Mouse (Mus musculus): ENCODE measurements around the gene Dnm3. TPM values are rescaled to one million over a fixed set of nuclear protein-coding genes. Genes with fewer than 3 reads are reported as not detected.

The Dnm3 gene
- total RNA-seq, 1 experiment: 0.49 TPM

- Histone ChIP-seq H3K36me3 (ENCODE audit: control insufficient read depth, insufficient read depth, low read length, poor library complexity, severe bottlenecking) (no peaks in the 10 kb centered on the region), H3K9ac (ENCODE audit: insufficient read depth, low read depth, low read length, poor library complexity, severe bottlenecking) (no peak overlapping the region), H3K9me3 (ENCODE audit: control insufficient read depth, insufficient read depth, low read depth, low read length) (no peaks in the 10 kb centered on the region), H3K27ac (ENCODE audit: insufficient read depth, low read depth, low read length, poor library complexity, severe bottlenecking) (no peak overlapping the region), H3K4me3 (ENCODE audit: insufficient read depth in 1 of 2, low read depth in 1 of 2, low read length in 2 of 2, poor library complexity in 1 of 2, severe bottlenecking in 1 of 2) (no peak overlapping the region), H3K4me1 (ENCODE audit: control insufficient read depth in 2 of 2, insufficient read depth in 2 of 2, low read length in 2 of 2, poor library complexity in 1 of 2) (no peaks in the 10 kb centered on the region)
- in situ Hi-C loops (cut with MboI; ENCODE audit: low sequenced_read_pairs in 2 of 2, unreplicated experiment in 2 of 2): no loop called here
- TF ChIP-seq MAFK (IDR thresholded peaks at IDR 0.05; ENCODE audit: insufficient read depth, low read depth, low read length): no peak
- TF ChIP-seq CHD2 (IDR thresholded peaks at IDR 0.05; ENCODE audit: low read depth, low read length): no peak
- no peak for DNase-seq (ENCODE audit: low read depth, low spot score)
Measured at GRCm38 (mm10) chr1:162444805-162445204, 33.0 kb downstream of the Dnm3 start.

GRCm38 (mm10) chr1:162439576-162439975 is 38.3 kb downstream of the Dnm3 start:
- H3K9me3 ChIP-seq (ENCODE audit: control insufficient read depth, insufficient read depth, low read depth, low read length): no peaks in the 10 kb centered on the region
- no peak overlapping the region for H3K27ac ChIP-seq (ENCODE audit: insufficient read depth, low read depth, low read length, poor library complexity, severe bottlenecking)
- H3K9ac ChIP-seq (ENCODE audit: insufficient read depth, low read depth, low read length, poor library complexity, severe bottlenecking): no peak overlapping the region
- TF ChIP-seq ZNF384 (IDR thresholded peaks at IDR 0.05; ENCODE audit: low read depth, low read length) (no peak), ZC3H11A (IDR thresholded peaks at IDR 0.05; ENCODE audit: borderline replicate concordance, low read depth, low read length) (no peak), HCFC1 (IDR thresholded peaks at IDR 0.05; ENCODE audit: borderline replicate concordance, insufficient read depth, low read length) (no peak), MAFK (IDR thresholded peaks at IDR 0.05; ENCODE audit: insufficient read depth, low read depth, low read length) (no peak), CHD2 (IDR thresholded peaks at IDR 0.05; ENCODE audit: low read depth, low read length) (no peak)
- H3K36me3 ChIP-seq (ENCODE audit: control insufficient read depth, insufficient read depth, low read length, poor library complexity, severe bottlenecking): no peaks in the 10 kb centered on the region
- no peaks in the 10 kb centered on the region for H3K4me1 ChIP-seq (ENCODE audit: control insufficient read depth in 2 of 2, insufficient read depth in 2 of 2, low read length in 2 of 2, poor library complexity in 1 of 2)
- no peak for DNase-seq (ENCODE audit: low read depth, low spot score)
- no peak overlapping the region for H3K4me3 ChIP-seq (ENCODE audit: insufficient read depth in 1 of 2, low read depth in 1 of 2, low read length in 2 of 2, poor library complexity in 1 of 2, severe bottlenecking in 1 of 2)
- in situ Hi-C loops (cut with MboI; ENCODE audit: low sequenced_read_pairs in 2 of 2, unreplicated experiment in 2 of 2): no loop called here

- no peaks in the 10 kb centered on the region for H3K9me3 ChIP-seq (ENCODE audit: control insufficient read depth, insufficient read depth, low read depth, low read length)
- H3K27ac ChIP-seq (ENCODE audit: insufficient read depth, low read depth, low read length, poor library complexity, severe bottlenecking): no peak overlapping the region
- TF ChIP-seq MAFK (IDR thresholded peaks at IDR 0.05; ENCODE audit: insufficient read depth, low read depth, low read length): no peak
- TF ChIP-seq ZNF384 (IDR thresholded peaks at IDR 0.05; ENCODE audit: low read depth, low read length): no peak
- no peak for TF ChIP-seq CHD2 (IDR thresholded peaks at IDR 0.05; ENCODE audit: low read depth, low read length)
- H3K4me1 ChIP-seq (ENCODE audit: control insufficient read depth in 2 of 2, insufficient read depth in 2 of 2, low read length in 2 of 2, poor library complexity in 1 of 2): no peaks in the 10 kb centered on the region
- no peak for DNase-seq (ENCODE audit: low read depth, low spot score)
- H3K36me3 ChIP-seq (ENCODE audit: control insufficient read depth, insufficient read depth, low read length, poor library complexity, severe bottlenecking): no peaks in the 10 kb centered on the region
- H3K4me3 ChIP-seq (ENCODE audit: insufficient read depth in 1 of 2, low read depth in 1 of 2, low read length in 2 of 2, poor library complexity in 1 of 2, severe bottlenecking in 1 of 2): no peak overlapping the region
- in situ Hi-C loops (cut with MboI; ENCODE audit: low sequenced_read_pairs in 2 of 2, unreplicated experiment in 2 of 2): no loop called here
- no peak overlapping the region for H3K9ac ChIP-seq (ENCODE audit: insufficient read depth, low read depth, low read length, poor library complexity, severe bottlenecking)
Measured at GRCm38 (mm10) chr1:162436672-162437071, 41.2 kb downstream of the Dnm3 start.

- no peak for TF ChIP-seq MAFK (IDR thresholded peaks at IDR 0.05; ENCODE audit: insufficient read depth, low read depth, low read length)
- TF ChIP-seq HCFC1 (IDR thresholded peaks at IDR 0.05; ENCODE audit: borderline replicate concordance, insufficient read depth, low read length): no peak
- TF ChIP-seq ZC3H11A (IDR thresholded peaks at IDR 0.05; ENCODE audit: borderline replicate concordance, low read depth, low read length): no peak
- TF ChIP-seq ZNF384 (IDR thresholded peaks at IDR 0.05; ENCODE audit: low read depth, low read length): no peak
- TF ChIP-seq CHD2 (IDR thresholded peaks at IDR 0.05; ENCODE audit: low read depth, low read length): no peak
- in situ Hi-C loops (cut with MboI; ENCODE audit: low sequenced_read_pairs in 2 of 2, unreplicated experiment in 2 of 2): no loop called here
- DNase-seq (ENCODE audit: low read depth, low spot score): no peak
- H3K4me1 ChIP-seq (ENCODE audit: control insufficient read depth in 2 of 2, insufficient read depth in 2 of 2, low read length in 2 of 2, poor library complexity in 1 of 2): no peaks in the 10 kb centered on the region
- no peak overlapping the region for H3K9ac ChIP-seq (ENCODE audit: insufficient read depth, low read depth, low read length, poor library complexity, severe bottlenecking)
- H3K9me3 ChIP-seq (ENCODE audit: control insufficient read depth, insufficient read depth, low read depth, low read length): no peaks in the 10 kb centered on the region
- H3K4me3 ChIP-seq (ENCODE audit: insufficient read depth in 1 of 2, low read depth in 1 of 2, low read length in 2 of 2, poor library complexity in 1 of 2, severe bottlenecking in 1 of 2): no peak overlapping the region
- H3K36me3 ChIP-seq (ENCODE audit: control insufficient read depth, insufficient read depth, low read length, poor library complexity, severe bottlenecking): no peaks in the 10 kb centered on the region
- no peak overlapping the region for H3K27ac ChIP-seq (ENCODE audit: insufficient read depth, low read depth, low read length, poor library complexity, severe bottlenecking)
Measured at GRCm38 (mm10) chr1:162428904-162429303, 48.9 kb downstream of the Dnm3 start.

GRCm38 (mm10) chr1:162425930-162426478 is 51.8 kb downstream of the Dnm3 start:
- in situ Hi-C loops (cut with MboI; ENCODE audit: low sequenced_read_pairs in 2 of 2, unreplicated experiment in 2 of 2): no loop called here
- H3K27ac ChIP-seq (ENCODE audit: insufficient read depth, low read depth, low read length, poor library complexity, severe bottlenecking): no peak overlapping the region

More at GRCm38 (mm10) chr1:162425930-162426478, 51.8 kb downstream of the Dnm3 start:
- no peaks in the 10 kb centered on the region for H3K4me1 ChIP-seq (ENCODE audit: control insufficient read depth in 2 of 2, insufficient read depth in 2 of 2, low read length in 2 of 2, poor library complexity in 1 of 2)
- no peak for DNase-seq (ENCODE audit: low read depth, low spot score)
- H3K9me3 ChIP-seq (ENCODE audit: control insufficient read depth, insufficient read depth, low read depth, low read length): no peaks in the 10 kb centered on the region
- no peak overlapping the region for H3K4me3 ChIP-seq (ENCODE audit: insufficient read depth in 1 of 2, low read depth in 1 of 2, low read length in 2 of 2, poor library complexity in 1 of 2, severe bottlenecking in 1 of 2)
- H3K9ac ChIP-seq (ENCODE audit: insufficient read depth, low read depth, low read length, poor library complexity, severe bottlenecking): no peak overlapping the region
- H3K36me3 ChIP-seq (ENCODE audit: control insufficient read depth, insufficient read depth, low read length, poor library complexity, severe bottlenecking): no peaks in the 10 kb centered on the region
- TF ChIP-seq MAFK (IDR thresholded peaks at IDR 0.05; ENCODE audit: insufficient read depth, low read depth, low read length) (no peak), ZC3H11A (IDR thresholded peaks at IDR 0.05; ENCODE audit: borderline replicate concordance, low read depth, low read length) (no peak), CHD2 (IDR thresholded peaks at IDR 0.05; ENCODE audit: low read depth, low read length) (no peak), HCFC1 (IDR thresholded peaks at IDR 0.05; ENCODE audit: borderline replicate concordance, insufficient read depth, low read length) (no peak)

Measured in ES-E14 (cell line).